Mouse (Mus musculus) intestine, postnatal 0 days (tissue): ENCODE data around the gene Magea5. TPM values are rescaled to one million over a fixed set of nuclear protein-coding genes. Genes with fewer than 3 reads are reported as not detected.
"Not testable (repeated sequence)": the region's sequence is repeated elsewhere in the genome, so short reads cannot be mapped to it uniquely, and the experiment has no call there.

Experiments
- ATAC-seq: fragments of 200-750 bp; cut with Nextera tagmentation; 2 replicates; pipeline ENCODE4 v1.8.0; 2017; ENCODE audit warnings: mild to moderate bottlenecking, moderate TSS enrichment, moderate library complexity
- H3K27ac ChIP-seq: fragments of 300-500 bp; sonication (generic); 2 replicates; pipeline ENCODE4 v1.5.1; 2014; ENCODE audit warnings: mild to moderate bottlenecking, low read depth, low read length, moderate library complexity
- H3K27me3 ChIP-seq: fragments of 300-500 bp; sonication (generic); replicated peaks from 2 replicates; pipeline ENCODE4 v1.6.1; 2014; ENCODE audit warnings: low read length, mixed read lengths; ENCODE audit not compliant: control insufficient read depth, insufficient read depth
- H3K36me3 ChIP-seq: fragments of 300-500 bp; sonication (generic); 2 replicates; pipeline ENCODE4 v1.6.1; 2014; ENCODE audit warnings: mild to moderate bottlenecking, moderate library complexity; ENCODE audit not compliant: control insufficient read depth, insufficient read depth
- H3K4me1 ChIP-seq: fragments of 300-500 bp; sonication (generic); replicated peaks from 2 replicates; pipeline ENCODE4 v1.6.1; 2014; ENCODE audit warnings: antibody characterized with exemption, low read length, mixed read lengths; ENCODE audit not compliant: control insufficient read depth, insufficient read depth
- H3K4me2 ChIP-seq: fragments of 300-500 bp; sonication (generic); replicated peaks from 2 replicates; pipeline ENCODE4 v1.6.1; 2014; ENCODE audit warnings: low read depth, mild to moderate bottlenecking, moderate library complexity
- H3K4me3 ChIP-seq: fragments of 300-500 bp; sonication (generic); 2 replicates; pipeline ENCODE4 v1.5.1; 2014; ENCODE audit warnings: low read depth, low read length
- H3K9ac ChIP-seq: fragments of 300-500 bp; sonication (generic); 2 replicates; pipeline ENCODE4 v1.6.1; 2014; ENCODE audit warnings: mild to moderate bottlenecking, low read depth, low read length
- H3K9me3 ChIP-seq: fragments of 300-500 bp; sonication (generic); 2 replicates; pipeline ENCODE4 v1.6.1; 2016; ENCODE audit warnings: mixed run types; ENCODE audit not compliant: control insufficient read depth
- CTCF ChIP-seq: sonication (generic); IDR thresholded peaks from 2 replicates; pipeline ENCODE4 v1.5.1; 2016; ENCODE audit warnings: low read depth, mild to moderate bottlenecking, control low read depth, antibody characterized with exemption, moderate library complexity
- WGBS: fragments of 180-500 bp; shearing (Covaris S2); extraction: QIAGEN DNeasy Blood & Tissue Kit; methylation state at CpG from one replicate; pipeline ENCODE4 v1.1.7; 2014; 5-methylcytosine and 5-hydroxymethylcytosine counted together
- polyA plus RNA-seq: library from polyadenylated mRNA; unstranded; fragments of >200 nt; fragmentation: Nextera tagmentation; extraction: Ambion mirVana; gene quantifications from 2 replicates; pipeline ENCODE4 v1.2.1, GENCODE M21; 2015

Gene Magea5
- not detected in 2 replicates for polyA plus RNA-seq

GRCm38 (mm10) chrX:155063045-155063444 lies at the start of gene Magea5:
TSS of gene Magea5 (minus strand) at chrX:155063145.
- H3K36me3 ChIP-seq, H3K4me2 ChIP-seq, H3K9ac ChIP-seq, ATAC-seq, H3K27me3 ChIP-seq, H3K27ac ChIP-seq, H3K4me3 ChIP-seq, H3K9me3 ChIP-seq, H3K4me1 ChIP-seq: not testable (repeated sequence)
- 87% methylated on average over 12 of the region's 16 CpGs for WGBS

- peak; percentile 65 for TF ChIP-seq CTCF
- Histone ChIP-seq H3K9ac (no peak overlapping the region), H3K36me3 (no peaks in the 10 kb centered on the region), H3K4me3 (no peak overlapping the region), H3K9me3 (no peaks in the 10 kb centered on the region), H3K4me1 (no peaks in the 10 kb centered on the region), H3K4me2 (no peak overlapping the region), H3K27me3 (no peaks in the 10 kb centered on the region), H3K27ac (no peak overlapping the region)
- ATAC-seq = no peak
Observed at GRCm38 (mm10) chrX:155098024-155098423, 35.1 kb upstream of the Magea5 start.

GRCm38 (mm10) chrX:155093566-155093965 lies 30.6 kb upstream of the Magea5 start, which contains the start of gene Magea2:
TSS of gene Magea2 (minus strand) at chrX:155093666.
- H3K27ac ChIP-seq, H3K4me2 ChIP-seq, H3K36me3 ChIP-seq, H3K4me1 ChIP-seq, H3K27me3 ChIP-seq, ATAC-seq, H3K9me3 ChIP-seq, H3K4me3 ChIP-seq, H3K9ac ChIP-seq: not testable (repeated sequence)
- WGBS = 73% methylated on average over 3 of the region's 4 CpGs

GRCm38 (mm10) chrX:155089693-155090092 lies 26.7 kb upstream of the Magea5 start, which contains the start of gene Magea1:
TSS of gene Magea1 (minus strand) at chrX:155089793.
- not testable (repeated sequence) for H3K9ac ChIP-seq, H3K4me3 ChIP-seq, ATAC-seq, H3K27me3 ChIP-seq, H3K9me3 ChIP-seq, H3K4me2 ChIP-seq, H3K27ac ChIP-seq, H3K36me3 ChIP-seq, H3K4me1 ChIP-seq
- WGBS = 83% methylated on average over 1 of the region's 2 CpGs

Other genes starting within 250 kb of the Magea5 start
- not detected in 2 replicates for gene Cldn34b1, start 172.9 kb downstream of the Magea5 start, polyA plus RNA-seq
- not detected in 2 replicates for gene Magea6, start 127.2 kb downstream of the Magea5 start, polyA plus RNA-seq
- not detected in 2 replicates for gene Magea3, start 113.6 kb downstream of the Magea5 start, polyA plus RNA-seq
- gene Magea8, start 67.3 kb downstream of the Magea5 start, polyA plus RNA-seq = not detected in 2 replicates
- not detected in 2 replicates for gene Magea1, start 26.6 kb upstream of the Magea5 start, polyA plus RNA-seq
- not detected in 2 replicates for gene Magea2, start 30.5 kb upstream of the Magea5 start, polyA plus RNA-seq
- not detected in 2 replicates for gene Cldn34b2, start 65.3 kb upstream of the Magea5 start, polyA plus RNA-seq
- 790 and 828 TPM in 2 replicates for gene Sat1, start 153.3 kb upstream of the Magea5 start, polyA plus RNA-seq
- 26.2 and 26.3 TPM in 2 replicates for gene Acot9, start 199.3 kb upstream of the Magea5 start, polyA plus RNA-seq